Mouse (Mus musculus): Measurements from ENCODE around the gene Taf8.

Taf8 gene

GRCm38 (mm10) chr17:47501946-47502706, at the start of gene Taf8:
TSS of gene Taf8 (minus strand) at chr17:47502292.
- WGBS, result 1% methylated on average over 40 of the region's 40 CpGs

- 65% methylated on average over 7 of the region's 7 CpGs for WGBS
Measured at GRCm38 (mm10) chr17:47551049-47551448, 49.0 kb upstream of the Taf8 start.

GRCm38 (mm10) chr17:47545861-47546331, 43.8 kb upstream of the Taf8 start:
- 47% methylated on average over 17 of the region's 17 CpGs for WGBS

GRCm38 (mm10) chr17:47545154-47545553, 43.1 kb upstream of the Taf8 start:
- 87% methylated on average over 12 of the region's 12 CpGs for WGBS

- WGBS, result 74% methylated on average over 7 of the region's 7 CpGs
Measured at GRCm38 (mm10) chr17:47543051-47543650, 41.1 kb upstream of the Taf8 start.

GRCm38 (mm10) chr17:47542061-47542460, 40.0 kb upstream of the Taf8 start:
- WGBS, result 67% methylated on average over 5 of the region's 5 CpGs

- WGBS, result 97% methylated on average over 4 of the region's 4 CpGs
Measured at GRCm38 (mm10) chr17:47539128-47539527, 37.0 kb upstream of the Taf8 start.

- 94% methylated on average over 3 of the region's 3 CpGs for WGBS
Measured at GRCm38 (mm10) chr17:47538049-47538448, 36.0 kb upstream of the Taf8 start.

GRCm38 (mm10) chr17:47535812-47536236, 33.7 kb upstream of the Taf8 start:
- WGBS, result 87% methylated on average over 9 of the region's 9 CpGs

GRCm38 (mm10) chr17:47533691-47534090, 31.6 kb upstream of the Taf8 start:
- WGBS, result 95% methylated on average over 13 of the region's 13 CpGs

- WGBS, result over 99% methylated on average over 5 of the region's 5 CpGs
Measured at GRCm38 (mm10) chr17:47532364-47532763, 30.3 kb upstream of the Taf8 start.

GRCm38 (mm10) chr17:47531387-47531818, 29.3 kb upstream of the Taf8 start:
- 62% methylated on average over 10 of the region's 10 CpGs for WGBS

- WGBS, result 93% methylated on average over 11 of the region's 11 CpGs
Measured at GRCm38 (mm10) chr17:47529595-47529994, 27.5 kb upstream of the Taf8 start.

GRCm38 (mm10) chr17:47528919-47529318, 26.8 kb upstream of the Taf8 start:
- 75% methylated on average over 8 of the region's 8 CpGs for WGBS

GRCm38 (mm10) chr17:47527581-47528300, 25.6 kb upstream of the Taf8 start:
- WGBS, result 76% methylated on average over 10 of the region's 10 CpGs

- WGBS, result 89% methylated on average over 17 of the region's 17 CpGs
Measured at GRCm38 (mm10) chr17:47526856-47527520, 24.9 kb upstream of the Taf8 start.

- 69% methylated on average over 6 of the region's 6 CpGs for WGBS
Measured at GRCm38 (mm10) chr17:47524991-47525390, 22.9 kb upstream of the Taf8 start.

GRCm38 (mm10) chr17:47524055-47524454, 22.0 kb upstream of the Taf8 start:
- WGBS, result 79% methylated on average over 8 of the region's 8 CpGs

- WGBS, result 71% methylated on average over 18 of the region's 18 CpGs
Measured at GRCm38 (mm10) chr17:47523211-47523682, 21.2 kb upstream of the Taf8 start.

- 78% methylated on average over 4 of the region's 4 CpGs for WGBS
Measured at GRCm38 (mm10) chr17:47522536-47522935, 20.4 kb upstream of the Taf8 start.

- WGBS, result 11% methylated on average over 17 of the region's 17 CpGs
Measured at GRCm38 (mm10) chr17:47521551-47522258, 19.6 kb upstream of the Taf8 start.

Data from cerebral cortex, adult 2 months (tissue).